Mouse (Mus musculus) brain, embryonic 14.5 days (tissue): ENCODE measurements around the gene Scrg1. TPM values are rescaled to one million over a fixed set of nuclear protein-coding genes. Genes with fewer than 3 reads are reported as not detected.
"Not testable (repeated sequence)": the region's sequence is repeated elsewhere in the genome, so short reads cannot be mapped to it uniquely, and the experiment has no call there.

ENCODE experiments used
- DNase-seq: peaks from one replicate; pipeline ENCODE4 v3.0.0-alpha.2; 2011; ENCODE audit warnings: low read depth
- CTCF ChIP-seq: fragments of 200-500 bp; IDR thresholded peaks from 2 replicates; pipeline ENCODE4 v1.5.1; 2012; ENCODE audit warnings: inconsistent platforms, mild to moderate bottlenecking, moderate library complexity, borderline replicate concordance; ENCODE audit not compliant: insufficient read depth, insufficient read length; ENCODE audit errors: extremely low read depth
- POLR2A ChIP-seq: fragments of 200-500 bp; IDR thresholded peaks from 2 replicates; pipeline ENCODE4 v1.6.1; 2012; ENCODE audit warnings: mild to moderate bottlenecking, inconsistent platforms, borderline replicate concordance; ENCODE audit not compliant: poor library complexity, insufficient read depth, insufficient read length, severe bottlenecking; ENCODE audit errors: extremely low read depth
- polyA plus RNA-seq: library from polyadenylated mRNA; depleted of rRNA; stranded (reverse); fragments of >200 nt; gene quantifications from 2 replicates; pipeline ENCODE4 v1.2.3, GENCODE M21; 2012

Scrg1 gene
- polyA plus RNA-seq, 1 experiment: 5.7 TPM

DNA sequence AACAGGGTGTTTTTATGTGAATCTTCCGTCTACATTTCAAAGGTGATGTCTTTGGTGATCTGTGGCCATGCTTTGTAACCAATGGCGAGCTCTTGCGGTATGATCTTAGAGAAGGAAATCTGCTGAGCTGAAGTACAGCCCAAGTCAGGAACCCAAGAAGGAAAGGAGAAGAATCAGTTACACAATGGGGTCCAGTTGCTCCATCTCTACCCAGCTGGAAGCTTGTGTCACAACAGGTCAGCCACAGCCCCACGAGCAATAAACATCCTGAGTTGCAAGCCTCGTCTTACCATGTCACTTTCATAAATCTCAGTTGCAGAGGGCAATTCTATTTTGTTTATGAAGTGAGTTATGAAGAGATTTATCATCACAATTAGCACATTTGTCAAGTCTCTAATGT is 22.9 kb upstream of the Scrg1 start:
- no peak for DNase-seq
- TF ChIP-seq CTCF (no peak), POLR2A (no peak)

DNA sequence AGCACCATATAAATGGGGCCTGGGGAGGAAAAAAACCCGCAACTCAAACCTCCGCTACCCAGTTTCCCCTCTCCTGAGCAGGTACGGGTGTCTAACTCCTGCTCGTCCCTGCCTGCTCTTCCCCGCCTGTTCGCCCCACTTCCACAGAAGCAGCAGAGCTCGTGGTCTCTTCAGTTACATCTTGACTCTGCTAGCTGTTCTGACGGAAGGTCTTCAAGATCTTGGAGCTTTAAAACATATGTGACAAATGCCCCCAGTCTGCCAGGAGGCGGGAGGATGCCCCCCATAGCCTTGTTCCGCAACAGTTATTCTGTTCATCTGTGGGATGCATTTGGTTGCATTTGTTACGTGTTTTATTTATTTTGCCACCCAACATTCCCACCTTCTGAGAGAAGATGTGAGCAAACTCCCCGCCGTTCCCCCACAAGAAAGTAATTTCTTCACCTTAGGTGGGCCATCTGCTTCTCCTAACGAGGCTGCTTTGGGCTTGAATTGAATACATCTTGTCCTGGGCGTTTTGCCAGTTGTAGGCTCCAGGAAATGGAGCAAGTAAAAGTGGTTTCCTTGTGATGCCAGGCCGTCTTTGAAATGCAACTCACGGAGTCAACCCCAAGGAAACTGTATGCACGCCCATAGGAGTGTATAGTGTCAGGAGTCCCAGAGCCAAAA is 19.8 kb upstream of the Scrg1 start:
- TF ChIP-seq POLR2A (no peak), CTCF (no peak)
- peak; percentile 95 for DNase-seq

DNA sequence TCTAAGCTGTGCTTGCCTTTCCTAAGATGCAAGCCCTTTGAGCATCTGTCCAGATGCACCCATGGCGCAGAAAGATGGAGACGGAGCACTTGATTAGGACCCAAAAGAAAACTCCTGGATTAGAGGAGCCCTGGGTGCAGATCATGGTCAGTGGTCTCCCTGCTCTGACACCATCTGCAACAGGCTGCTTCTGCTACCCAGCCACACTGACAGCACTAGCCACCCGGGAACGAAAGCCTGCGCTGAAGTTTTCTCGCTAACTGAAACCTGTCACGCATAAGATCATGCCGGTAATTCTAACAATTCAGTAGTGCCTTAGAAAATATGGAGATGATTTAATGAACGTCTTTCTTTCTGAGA is 19.3 kb upstream of the Scrg1 start:
- no peak for TF ChIP-seq POLR2A
- TF ChIP-seq CTCF: no peak
- no peak for DNase-seq

DNA sequence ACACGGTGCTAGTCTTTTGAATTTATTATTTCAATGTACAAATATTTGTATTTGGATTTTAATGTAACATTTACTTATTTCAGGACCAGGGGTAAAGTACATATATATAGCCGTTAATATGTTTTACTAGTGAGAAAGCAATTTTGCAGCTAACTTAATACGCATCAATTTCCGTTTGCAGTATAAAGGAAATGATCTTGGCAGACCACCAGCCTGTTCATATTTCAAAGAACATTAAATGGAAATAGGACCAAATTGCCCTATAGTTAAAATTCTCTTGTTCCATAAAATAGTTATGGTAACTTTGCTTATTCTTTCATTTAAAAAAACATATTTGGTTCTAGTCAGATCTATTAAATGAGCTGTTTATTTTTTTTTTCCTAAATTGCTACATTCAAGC is 14.6 kb upstream of the Scrg1 start:
- TF ChIP-seq CTCF (no peak), POLR2A (no peak)

DNA sequence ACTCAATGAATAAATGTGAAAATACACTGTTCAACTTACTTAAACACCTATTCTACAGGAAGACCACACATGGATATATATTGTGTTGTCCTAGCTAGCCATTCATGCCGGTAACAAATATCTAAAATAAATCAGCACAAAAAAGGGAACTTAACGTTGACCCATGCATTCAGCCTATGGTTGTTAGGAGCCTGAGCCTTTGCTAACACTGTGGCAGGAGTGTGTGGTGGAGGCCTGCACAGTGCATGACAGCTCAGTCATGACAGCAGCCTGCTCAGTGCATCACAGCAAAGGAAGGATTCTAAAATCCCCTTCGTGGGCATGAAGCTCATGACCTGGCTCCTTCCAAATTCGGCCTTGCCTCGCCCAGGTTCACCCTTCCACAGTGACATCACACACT is 14.2 kb upstream of the Scrg1 start:
- TF ChIP-seq POLR2A (no peak), CTCF (no peak)
- DNase-seq: no peak

More for the DNA sequence above, 14.6 kb upstream of the Scrg1 start:
- DNase-seq: no peak

DNA sequence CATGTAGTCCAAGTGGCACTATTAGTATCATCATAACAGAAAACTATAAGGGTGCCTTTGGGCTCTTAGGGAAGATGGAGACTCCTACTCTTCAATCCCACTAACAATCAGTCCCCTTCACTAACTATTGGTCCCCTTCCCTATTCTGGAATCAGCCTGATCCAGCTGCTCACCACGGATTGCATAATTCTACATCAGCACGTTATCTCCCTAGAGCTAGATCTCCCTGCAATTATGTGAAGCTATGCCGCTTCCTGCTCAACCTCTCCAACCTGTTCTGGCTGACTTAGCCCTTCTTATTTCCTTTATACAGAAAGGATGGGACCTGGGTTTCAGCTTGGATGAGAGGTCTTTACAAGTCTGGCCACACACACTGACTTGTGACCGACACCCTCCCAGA is 12.4 kb upstream of the Scrg1 start:
- TF ChIP-seq POLR2A (no peak), CTCF (no peak)
- DNase-seq: no peak

DNA sequence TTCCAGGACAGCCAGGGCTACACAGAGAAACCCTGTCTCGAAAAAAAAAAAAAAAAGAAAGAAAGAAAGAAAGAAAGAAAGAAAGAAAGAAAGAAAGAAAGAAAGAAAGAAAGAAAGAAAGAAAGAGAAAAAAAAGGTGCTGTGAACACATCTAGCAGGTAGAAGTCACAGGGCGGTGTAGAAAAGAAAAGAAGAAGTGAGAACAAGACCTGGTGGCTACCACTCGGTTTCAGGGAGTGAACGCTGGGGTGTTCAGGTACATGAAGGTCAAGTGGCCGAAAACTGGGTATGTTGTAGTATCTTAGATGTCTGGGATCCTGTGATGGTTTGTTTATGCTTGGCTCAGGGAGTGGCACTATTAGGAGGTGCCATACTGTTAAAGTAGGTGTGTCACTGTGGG is 9.8 kb upstream of the Scrg1 start:
- not testable (repeated sequence) for DNase-seq

DNA sequence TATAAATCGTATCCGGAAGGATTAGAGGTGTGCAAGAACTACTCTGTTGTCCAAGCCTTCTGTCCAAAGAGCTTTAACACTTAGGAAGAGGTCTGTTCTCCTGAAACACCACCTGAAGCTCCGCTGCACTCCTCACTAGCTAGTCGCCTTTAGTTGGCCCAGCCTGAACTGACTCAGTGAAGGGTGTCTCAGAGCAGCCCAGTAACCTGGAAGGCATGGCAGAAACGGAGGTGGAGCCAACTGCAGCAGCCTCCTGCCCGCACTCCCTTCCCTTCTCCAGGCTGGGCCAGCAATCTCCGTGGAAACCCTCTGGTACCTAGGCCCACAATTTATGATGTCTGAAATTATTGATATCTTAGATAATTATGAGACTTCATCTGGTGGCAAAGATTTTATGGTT is 5.0 kb upstream of the Scrg1 start:
- DNase-seq: no peak
- no peak for TF ChIP-seq POLR2A
- no peak for TF ChIP-seq CTCF

DNA sequence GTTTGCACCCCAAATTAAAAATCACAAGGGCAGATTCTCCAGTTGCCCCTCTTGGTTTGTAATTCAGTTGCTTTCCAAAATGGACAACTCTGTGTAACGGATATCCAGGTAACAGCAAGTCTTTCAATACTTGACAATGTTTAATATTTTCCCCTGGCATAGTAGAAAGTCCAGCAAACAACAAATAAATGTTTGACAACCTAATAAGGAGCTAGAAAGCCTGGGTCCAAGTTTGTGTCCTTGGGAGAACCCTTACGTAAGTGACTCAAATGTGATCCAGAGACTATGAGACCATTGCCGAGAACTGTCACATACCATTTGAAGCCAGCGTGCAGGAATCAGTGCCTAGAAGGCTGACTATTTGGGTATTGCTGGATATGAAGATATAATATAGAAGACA is 3.8 kb upstream of the Scrg1 start:
- TF ChIP-seq CTCF (no peak), POLR2A (no peak)

DNA sequence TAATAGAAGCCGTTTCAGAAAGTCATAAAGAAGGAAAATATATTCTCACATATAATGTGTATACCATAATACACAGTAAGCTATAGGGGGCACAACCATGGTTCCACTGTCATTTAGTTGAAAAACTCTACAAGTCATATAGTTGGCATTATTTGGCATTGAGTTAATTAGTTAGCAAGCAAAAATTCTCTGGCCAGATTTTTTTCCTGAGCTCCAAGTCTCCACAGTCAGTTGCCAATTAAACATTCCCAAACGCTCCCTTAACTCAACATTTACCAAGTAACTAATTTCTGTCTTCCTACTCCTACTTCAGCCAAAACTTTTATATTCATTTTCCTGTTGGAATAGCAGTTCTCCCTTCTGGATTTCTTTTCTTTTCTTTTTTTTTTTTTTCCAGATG is 2.4 kb upstream of the Scrg1 start:
- no peak for DNase-seq
- TF ChIP-seq CTCF (no peak), POLR2A (no peak)

More for the DNA sequence above, 3.8 kb upstream of the Scrg1 start:
- DNase-seq: no peak

DNA sequence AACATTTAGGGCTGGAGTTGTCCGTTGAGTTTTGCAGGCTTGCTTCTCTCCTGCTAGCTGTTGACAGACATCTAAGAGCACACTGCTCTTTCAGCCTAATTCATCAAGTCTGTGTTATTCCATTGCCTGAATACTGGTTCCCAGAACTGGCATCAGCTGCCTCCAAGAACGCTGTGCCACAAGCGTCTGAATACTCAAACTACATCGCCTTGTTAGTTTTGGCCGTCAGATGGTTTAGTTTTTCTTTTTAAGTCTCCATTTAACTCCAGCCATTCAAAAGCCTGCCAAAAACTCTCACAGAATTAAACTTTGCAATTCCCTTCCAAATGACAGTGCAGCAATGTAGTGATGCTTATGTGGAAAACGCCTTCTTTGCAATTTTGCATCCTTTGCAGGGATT is 1.4 kb downstream of the Scrg1 start:
- TF ChIP-seq POLR2A: no peak
- TF ChIP-seq CTCF: no peak
- DNase-seq: peak; percentile 84

DNA sequence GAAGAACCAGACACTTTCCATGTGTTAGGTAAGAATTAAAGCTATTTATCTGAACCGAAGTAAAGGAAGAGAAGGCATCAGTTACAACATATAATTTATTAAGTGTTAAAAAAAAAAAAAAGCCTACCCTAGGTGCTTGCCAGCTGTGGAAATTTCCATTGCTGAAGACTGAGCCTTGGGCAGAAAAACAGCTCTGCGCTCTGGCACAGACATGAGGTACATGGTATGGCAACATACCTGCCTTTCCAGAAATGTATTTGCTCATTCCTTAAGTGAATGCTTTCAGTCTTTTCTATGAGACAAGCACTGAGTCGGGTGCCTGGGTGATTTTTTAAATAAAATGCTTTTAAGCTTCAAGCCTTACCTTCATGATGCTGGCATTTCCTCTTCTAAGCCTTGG is 2.2 kb downstream of the Scrg1 start:
- TF ChIP-seq POLR2A (no peak), CTCF (no peak)
- no peak for DNase-seq

DNA sequence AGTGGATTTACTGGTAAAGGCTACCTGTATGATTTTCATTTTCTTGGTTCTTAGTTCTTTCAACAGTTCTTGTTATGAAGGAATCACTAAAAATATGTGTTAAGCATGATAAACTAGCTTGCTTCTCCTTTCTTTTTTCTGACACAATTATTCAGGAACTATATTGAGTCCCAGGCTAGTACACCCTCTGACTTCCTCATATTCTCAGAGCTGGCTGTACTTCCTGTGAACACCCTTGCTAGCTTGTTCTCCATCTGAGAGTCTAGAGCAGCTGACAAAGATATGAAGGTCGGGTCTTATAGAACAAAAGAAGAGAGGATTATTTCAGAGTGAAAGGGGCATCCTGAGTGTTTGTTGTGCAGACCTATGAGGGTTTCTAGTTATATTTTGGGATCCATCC is 7.1 kb downstream of the Scrg1 start:
- no peak for TF ChIP-seq CTCF
- TF ChIP-seq POLR2A: no peak
- DNase-seq: no peak
